Mouse (Mus musculus): ENCODE data around the gene Zg16. TPM values are rescaled to one million over a fixed set of nuclear protein-coding genes. Genes with fewer than 3 reads are reported as not detected.
"Not testable (repeated sequence)": the region's sequence is repeated elsewhere in the genome, so short reads cannot be mapped to it uniquely, and the experiment has no call there.

Gene Zg16
- polyA plus RNA-seq, 1 experiment from 2014 or later, result not detected

GRCm38 (mm10) chr7:127099528-127099927 lies 12.4 kb upstream of the Zg16 start:
- H3K4me3 ChIP-seq, result no peak overlapping the region
- H3K36me3 ChIP-seq, result no peaks in the 10 kb centered on the region
- no peak for ATAC-seq (ENCODE audit: low FRiP score)
- no peaks in the 10 kb centered on the region for H3K4me1 ChIP-seq
- H3K27me3 ChIP-seq, result no peaks in the 10 kb centered on the region
- H3K4me2 ChIP-seq (replicated peaks), result no peak overlapping the region
- no peak overlapping the region for H3K27ac ChIP-seq
- 93% methylated on average over 4 of the region's 4 CpGs for WGBS
- H3K9ac ChIP-seq, result no peak overlapping the region
- no peaks in the 10 kb centered on the region for H3K9me3 ChIP-seq (replicated peaks)

- Histone ChIP-seq H3K36me3 (no peaks in the 10 kb centered on the region), H3K4me3 (no peak overlapping the region), H3K27ac (no peak overlapping the region), H3K9me3 (replicated peaks) (no peaks in the 10 kb centered on the region), H3K4me1 (no peaks in the 10 kb centered on the region), H3K9ac (no peak overlapping the region), H3K27me3 (no peaks in the 10 kb centered on the region), H3K4me2 (replicated peaks) (no peak overlapping the region)
- no peak for ATAC-seq (ENCODE audit: low FRiP score)
- 99% methylated on average over 4 of the region's 4 CpGs for WGBS
These were observed 11.8 kb upstream of the Zg16 start for GRCm38 (mm10) chr7:127098950-127099349.

GRCm38 (mm10) chr7:127098521-127098920 lies 11.4 kb upstream of the Zg16 start:
- no peak overlapping the region for H3K9ac ChIP-seq
- H3K4me2 ChIP-seq (replicated peaks), result no peak overlapping the region
- no peaks in the 10 kb centered on the region for H3K9me3 ChIP-seq (replicated peaks)
- no peak overlapping the region for H3K27ac ChIP-seq
- no peak for ATAC-seq (ENCODE audit: low FRiP score)
- H3K4me1 ChIP-seq, result no peaks in the 10 kb centered on the region
- no peaks in the 10 kb centered on the region for H3K27me3 ChIP-seq
- 89% methylated on average over 5 of the region's 5 CpGs for WGBS
- no peaks in the 10 kb centered on the region for H3K36me3 ChIP-seq
- H3K4me3 ChIP-seq, result no peak overlapping the region

- 76% methylated on average over 7 of the region's 7 CpGs for WGBS
- Histone ChIP-seq H3K4me2 (replicated peaks) (no peak overlapping the region), H3K9me3 (replicated peaks) (no peaks in the 10 kb centered on the region), H3K4me1 (peaks cover 3% of the 10 kb centered on the region; the same call in 1 of the 2 replicates), H3K4me3 (no peak overlapping the region), H3K27me3 (no peaks in the 10 kb centered on the region), H3K9ac (no peak overlapping the region), H3K36me3 (no peaks in the 10 kb centered on the region), H3K27ac (no peak overlapping the region)
- ATAC-seq (ENCODE audit: low FRiP score), result no peak
These were observed 9.3 kb upstream of the Zg16 start for GRCm38 (mm10) chr7:127096456-127096855.

- WGBS, result 72% methylated on average over 3 of the region's 3 CpGs
- H3K27ac ChIP-seq, result no peak overlapping the region
- no peak for ATAC-seq (ENCODE audit: low FRiP score)
- H3K4me3 ChIP-seq, result no peak overlapping the region
- no peak overlapping the region for H3K4me2 ChIP-seq (replicated peaks)
- H3K36me3 ChIP-seq, result no peaks in the 10 kb centered on the region
- H3K9me3 ChIP-seq (replicated peaks), result no peaks in the 10 kb centered on the region
- peaks cover 10% of the 10 kb centered on the region for H3K4me1 ChIP-seq
- H3K9ac ChIP-seq, result no peak overlapping the region
- no peaks in the 10 kb centered on the region for H3K27me3 ChIP-seq
These were observed 6.8 kb upstream of the Zg16 start for GRCm38 (mm10) chr7:127093914-127094313.

- 69% methylated on average over 16 of the region's 16 CpGs for WGBS
- no peaks in the 10 kb centered on the region for H3K9me3 ChIP-seq (replicated peaks)
- ATAC-seq (ENCODE audit: low FRiP score), result no peak
- H3K27me3 ChIP-seq, result no peaks in the 10 kb centered on the region
- H3K36me3 ChIP-seq, result no peaks in the 10 kb centered on the region
- H3K4me2 ChIP-seq (replicated peaks), result no peak within 1 kb of the TSS
- no peak within 1 kb of the TSS for H3K4me3 ChIP-seq
- H3K9ac ChIP-seq, result 0 out of 2 replicates have a peak within 1 kb of the TSS, but pooled peaks have one; percentile 18
- H3K4me1 ChIP-seq, result peaks cover 13% of the 10 kb centered on the region
- no peak within 1 kb of the TSS for H3K27ac ChIP-seq
These were observed 4.2 kb upstream of the Zg16 start, which contains the start of gene AI467606 for GRCm38 (mm10) chr7:127091114-127091896. TSS of gene AI467606 (plus strand) at chr7:127091359.

GRCm38 (mm10) chr7:127090154-127091113 lies 3.3 kb upstream of the Zg16 start:
- Histone ChIP-seq H3K9ac (no peak overlapping the region), H3K4me2 (replicated peaks) (no peak overlapping the region), H3K27me3 (no peaks in the 10 kb centered on the region), H3K4me1 (peaks cover 13% of the 10 kb centered on the region), H3K4me3 (no peak overlapping the region), H3K9me3 (replicated peaks) (no peaks in the 10 kb centered on the region), H3K36me3 (no peaks in the 10 kb centered on the region), H3K27ac (no peak overlapping the region)
- WGBS, result 84% methylated on average over 20 of the region's 20 CpGs
- ATAC-seq (ENCODE audit: low FRiP score), result no peak

GRCm38 (mm10) chr7:127088901-127089845 lies 2.0 kb upstream of the Zg16 start:
- Histone ChIP-seq H3K36me3 (no peaks in the 10 kb centered on the region), H3K4me3 (peak overlapping the region; percentile 15), H3K27ac (no peak overlapping the region), H3K9ac (0 out of 2 replicates have a peak overlapping the region, but pooled peaks have one; percentile 10), H3K4me2 (replicated peaks) (peak overlapping the region; percentile 51), H3K4me1 (peaks cover 13% of the 10 kb centered on the region), H3K27me3 (no peaks in the 10 kb centered on the region), H3K9me3 (replicated peaks) (no peaks in the 10 kb centered on the region)
- no peak for ATAC-seq (ENCODE audit: low FRiP score)
- WGBS, result 21% methylated on average over 27 of the region's 27 CpGs

GRCm38 (mm10) chr7:127088083-127088482 lies 955 bp upstream of the Zg16 start:
- Histone ChIP-seq H3K9me3 (replicated peaks) (no peaks in the 10 kb centered on the region), H3K4me3 (no peak overlapping the region), H3K36me3 (no peaks in the 10 kb centered on the region), H3K4me1 (peaks cover 13% of the 10 kb centered on the region), H3K27me3 (no peaks in the 10 kb centered on the region), H3K9ac (no peak overlapping the region), H3K4me2 (replicated peaks) (no peak overlapping the region), H3K27ac (no peak overlapping the region)
- ATAC-seq (ENCODE audit: low FRiP score), result no peak
- 93% methylated on average over 3 of the region's 3 CpGs for WGBS

- ATAC-seq (ENCODE audit: low FRiP score); H3K9ac ChIP-seq; H3K4me1 ChIP-seq; H3K4me2 ChIP-seq (replicated peaks); H3K36me3 ChIP-seq; H3K27me3 ChIP-seq; H3K4me3 ChIP-seq; H3K27ac ChIP-seq; H3K9me3 ChIP-seq (replicated peaks): not testable (repeated sequence)
- 70% methylated on average over 6 of the region's 6 CpGs for WGBS
These were observed 1.4 kb downstream of the Zg16 start for GRCm38 (mm10) chr7:127085751-127086150.

GRCm38 (mm10) chr7:127084794-127085193 lies 2.3 kb downstream of the Zg16 start:
- H3K9ac ChIP-seq, result no peak overlapping the region
- H3K4me2 ChIP-seq (replicated peaks), result no peak overlapping the region
- ATAC-seq (ENCODE audit: low FRiP score), result no peak
- H3K36me3 ChIP-seq, result no peaks in the 10 kb centered on the region
- H3K27ac ChIP-seq, result no peak overlapping the region
- H3K4me1 ChIP-seq, result peaks cover 9% of the 10 kb centered on the region
- 83% methylated on average over 2 of the region's 2 CpGs for WGBS
- H3K27me3 ChIP-seq, result no peaks in the 10 kb centered on the region
- no peaks in the 10 kb centered on the region for H3K9me3 ChIP-seq (replicated peaks)
- H3K4me3 ChIP-seq, result no peak overlapping the region
